Mouse (Mus musculus): ENCODE measurements around the gene Zranb1.

DNA sequence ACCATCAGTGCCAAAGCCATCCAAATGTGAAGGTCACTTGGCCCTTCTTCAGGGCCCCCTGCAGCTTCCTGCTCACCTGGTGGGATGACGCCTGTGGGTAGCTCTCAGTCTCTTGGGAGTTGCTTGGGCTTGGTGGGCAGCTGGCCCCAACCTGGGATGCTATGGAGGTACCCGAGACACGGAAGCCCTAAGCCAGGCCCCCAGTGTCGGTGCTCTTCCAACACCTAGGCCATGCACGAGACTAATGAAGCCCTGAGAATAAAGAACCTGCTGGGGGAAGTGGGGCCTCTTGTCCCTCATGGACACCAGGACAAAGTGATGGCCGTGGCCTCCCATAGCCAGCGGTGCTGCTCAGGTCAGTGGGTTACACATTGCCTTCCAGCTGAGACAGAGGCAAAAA lies 88.0 kb downstream of the Zranb1 start:
- no peak for TF ChIP-seq POLR2A (IDR thresholded peaks at IDR 0.05; ENCODE audit: insufficient read depth, low read depth, low read length)
- TF ChIP-seq CTCF (IDR thresholded peaks at IDR 0.05; ENCODE audit: insufficient read depth, low read depth, low read length), result no peak

Data from olfactory bulb, adult 2 months (tissue).